Mouse (Mus musculus) cerebellum, adult 9-10 months (tissue): ENCODE measurements at regions not wholly inside any gene's neighbourhood (a gene's known extent, or its start where the extent isn't known, plus 50 kb on each side); places are given as distances from the start of the nearest gene placed in this dataset.

Source experiments
- DNase-seq: peaks from one replicate; pipeline ENCODE4 v3.0.0; 2022

GRCm38 (mm10) chr5:54178966-54179547 lies 180.8 kb downstream of the Stim2 start:
- no peak for DNase-seq

DNA sequence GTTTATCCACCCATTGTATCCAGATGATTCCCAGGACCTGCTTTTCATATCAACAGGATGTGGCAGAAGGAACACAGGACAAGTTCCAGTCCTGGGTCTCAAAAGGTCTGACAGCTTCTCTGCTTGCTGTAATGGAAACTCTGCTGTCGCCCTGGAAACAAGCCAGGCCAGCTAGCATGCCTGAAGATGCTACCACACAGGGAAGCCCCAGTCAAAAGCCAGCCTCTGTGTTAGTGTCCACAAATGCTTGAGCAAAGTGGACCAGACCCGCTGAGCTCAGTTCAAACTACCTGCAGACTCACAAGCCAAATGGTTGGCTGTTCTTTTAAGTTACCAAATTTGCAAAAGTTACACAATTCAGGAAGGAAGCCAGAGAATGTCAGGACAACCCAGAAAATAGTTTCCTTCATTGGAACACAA lies 181.9 kb downstream of the Stim2 start:
- no peak for DNase-seq

DNA sequence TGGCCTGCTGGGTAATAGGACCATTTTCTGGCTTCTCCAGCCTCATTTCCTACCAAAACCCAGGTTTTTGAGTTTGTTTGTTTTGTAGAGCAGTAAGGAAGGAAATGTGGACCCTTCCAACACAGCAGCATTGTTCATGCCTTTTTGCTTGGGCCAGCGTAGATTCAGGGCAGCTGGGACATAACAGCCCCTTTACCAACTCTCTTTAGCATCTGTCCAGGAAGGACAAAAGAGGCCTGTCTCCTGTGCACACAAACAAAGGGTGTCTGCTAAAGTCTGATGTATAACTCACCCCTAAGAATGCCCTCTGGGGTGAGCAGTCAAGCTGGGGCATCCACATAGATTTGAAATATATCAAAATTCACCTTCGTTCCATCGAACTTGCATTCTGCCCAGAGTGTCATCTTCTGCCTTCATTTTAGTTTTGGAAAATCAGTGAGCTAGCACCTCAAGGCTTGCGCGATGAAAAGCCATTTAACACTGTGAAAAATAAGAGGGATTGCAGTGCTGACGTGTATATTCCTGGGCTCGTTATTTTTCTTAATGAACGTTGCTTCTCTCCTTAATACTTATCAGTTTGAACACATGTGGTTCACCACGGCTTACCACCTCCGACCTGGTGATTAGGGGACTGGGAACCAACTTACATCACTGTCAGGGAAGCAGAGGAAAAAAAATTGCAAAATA lies 182.5 kb downstream of the Stim2 start:
- DNase-seq: no peak

GRCm38 (mm10) chr5:54181327-54181863 lies 183.1 kb downstream of the Stim2 start:
- no peak for DNase-seq

DNA sequence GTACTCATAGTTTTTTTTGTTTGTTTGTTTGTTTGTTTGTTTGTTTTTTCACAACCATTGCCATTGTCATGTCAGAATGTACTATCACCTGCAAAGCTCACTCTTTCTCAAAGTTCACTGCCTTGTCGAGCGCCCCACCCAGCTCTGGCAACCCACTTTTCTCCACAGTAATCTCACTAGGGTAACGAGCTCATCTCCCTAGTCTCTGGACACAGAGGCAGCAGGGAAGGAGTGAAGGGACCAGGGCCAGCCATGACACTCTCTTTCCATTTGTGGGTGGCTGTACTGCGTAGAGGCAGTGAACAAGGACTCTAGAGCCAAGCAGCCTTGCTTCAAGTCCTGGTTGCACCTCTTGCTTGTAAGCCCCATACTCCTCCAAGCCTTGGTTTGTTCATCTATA lies 184.5 kb downstream of the Stim2 start:
- no peak for DNase-seq

GRCm38 (mm10) chr5:54185662-54186061 lies 187.4 kb downstream of the Stim2 start:
- DNase-seq: no peak

GRCm38 (mm10) chr5:54186076-54186676 lies 187.9 kb downstream of the Stim2 start:
- DNase-seq: no peak

- DNase-seq: peak; percentile 9
Measured at GRCm38 (mm10) chr5:54191688-54192087, 193.4 kb downstream of the Stim2 start.

DNA sequence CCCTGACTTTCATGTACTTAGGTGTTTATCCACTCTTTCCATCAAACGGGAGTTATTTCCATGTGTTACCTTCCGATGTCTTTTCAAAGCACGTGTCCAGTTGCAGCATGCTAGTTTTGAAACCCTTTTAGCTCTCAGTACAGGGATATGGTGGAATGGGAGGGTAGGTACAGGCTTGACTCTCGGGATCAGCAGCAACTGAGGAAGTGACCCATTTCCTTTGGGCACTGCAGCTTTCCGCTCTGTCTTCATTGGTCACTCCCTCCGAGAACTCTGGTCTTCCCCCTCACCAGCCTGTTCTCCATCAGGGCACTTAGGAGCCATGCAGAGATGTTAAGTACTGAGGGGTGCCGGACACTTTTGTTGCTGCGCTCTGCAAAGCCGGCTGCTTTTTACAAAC lies 196.5 kb downstream of the Stim2 start:
- DNase-seq: no peak

DNA sequence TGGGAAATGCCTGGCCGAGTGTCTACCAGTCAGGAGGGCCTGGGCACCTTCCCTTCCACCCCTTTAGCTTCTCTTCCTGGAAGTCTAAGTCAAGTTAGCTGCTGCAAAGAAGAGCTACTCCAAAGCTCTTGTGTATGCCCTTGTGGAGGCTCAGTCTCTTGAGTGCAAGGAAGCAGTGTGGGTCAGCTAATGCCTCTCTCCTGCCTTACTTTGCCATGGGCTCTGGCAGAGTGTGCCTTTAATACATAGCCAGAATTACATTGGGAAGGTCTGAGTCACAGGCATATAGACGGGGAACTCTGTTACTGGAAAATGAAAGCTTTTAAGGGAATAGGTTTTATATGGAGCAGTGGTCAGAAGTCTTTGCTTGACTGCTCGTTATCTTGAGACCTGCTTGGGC lies 201.7 kb downstream of the Stim2 start:
- DNase-seq: no peak

DNA sequence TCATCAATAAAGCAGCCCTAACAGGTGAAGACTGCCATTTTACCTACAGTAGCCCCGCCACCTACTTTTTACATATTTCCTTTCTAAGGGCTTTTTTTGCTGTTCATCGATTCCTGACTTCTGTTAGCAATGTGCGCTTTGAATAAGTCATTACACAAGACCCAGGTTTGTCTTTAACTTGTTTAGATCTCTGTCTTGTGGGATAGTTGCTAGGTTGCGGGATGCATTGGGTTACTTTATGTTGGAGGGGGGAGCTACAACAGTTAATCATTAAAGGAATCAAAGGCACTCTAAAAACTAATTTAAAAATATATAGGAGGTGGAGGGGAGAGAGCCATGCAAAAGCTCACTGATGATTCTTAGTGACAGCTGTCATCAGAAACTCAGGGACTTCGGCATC lies 202.3 kb downstream of the Stim2 start:
- DNase-seq: no peak

DNA sequence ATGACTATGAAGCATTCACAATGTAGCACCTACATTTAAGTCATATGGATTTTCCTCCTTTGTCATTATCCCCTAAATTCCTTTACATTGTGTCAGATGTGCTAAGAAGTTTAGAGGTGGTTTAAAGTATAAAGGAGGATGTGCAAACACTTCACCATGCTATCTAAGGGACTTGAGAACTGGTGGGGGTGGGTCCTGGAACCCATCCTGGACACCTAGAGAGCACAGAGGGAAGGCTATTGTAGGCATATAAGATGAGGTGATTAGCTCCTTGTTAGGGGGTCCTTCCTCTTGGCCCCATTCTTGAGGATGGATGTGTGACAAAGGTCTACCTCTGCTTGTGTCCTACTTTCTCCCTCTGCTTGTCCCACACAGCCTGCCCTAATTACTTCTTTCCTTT lies 213.2 kb downstream of the Stim2 start:
- no peak for DNase-seq

DNA sequence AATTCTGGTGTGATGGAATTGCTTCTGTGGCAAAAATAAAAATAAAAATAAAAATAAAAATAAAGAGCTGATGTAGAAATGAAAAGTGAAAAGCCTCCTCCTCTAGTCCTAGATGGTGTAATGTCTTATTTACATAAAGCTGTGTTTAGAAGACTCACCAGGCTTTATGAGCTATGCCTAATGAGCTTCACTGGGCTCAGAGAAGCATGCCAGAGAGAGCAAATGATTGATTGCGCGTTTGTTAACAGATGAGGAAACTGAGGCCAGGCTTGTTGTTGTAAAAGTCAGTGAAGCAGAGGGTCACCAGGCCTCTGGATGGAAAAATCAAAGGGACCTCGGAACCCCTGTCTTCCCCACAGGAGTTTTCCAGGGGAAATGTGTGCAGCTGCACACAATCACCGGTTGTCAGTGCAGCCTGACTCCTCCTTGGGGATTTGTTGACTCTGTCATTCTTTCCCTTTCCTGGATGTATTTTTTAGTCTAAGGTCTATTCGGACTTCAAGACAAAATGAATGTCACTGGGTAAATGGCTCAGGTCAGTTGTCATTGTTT lies 213.8 kb downstream of the Stim2 start:
- DNase-seq: no peak

DNA sequence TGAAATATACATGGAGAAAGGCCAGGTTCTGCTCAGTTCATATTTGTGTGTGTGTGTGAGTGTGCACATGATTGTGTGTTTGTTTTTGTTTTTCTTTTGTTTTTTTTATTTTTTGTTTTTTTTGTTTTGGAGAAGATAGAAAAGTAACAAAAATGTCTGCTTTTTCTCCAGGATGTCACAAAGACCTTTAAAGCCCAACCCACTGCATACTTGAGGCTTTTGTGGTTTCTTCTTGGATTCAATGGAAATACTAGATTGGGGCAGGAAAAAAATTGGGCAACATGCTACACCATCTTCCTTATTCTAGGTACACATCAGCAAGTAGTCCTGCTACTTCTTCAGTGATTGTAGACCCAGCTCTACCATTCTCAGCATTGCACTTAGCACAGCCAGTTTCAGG lies 226.7 kb downstream of the Stim2 start:
- DNase-seq: no peak

DNA sequence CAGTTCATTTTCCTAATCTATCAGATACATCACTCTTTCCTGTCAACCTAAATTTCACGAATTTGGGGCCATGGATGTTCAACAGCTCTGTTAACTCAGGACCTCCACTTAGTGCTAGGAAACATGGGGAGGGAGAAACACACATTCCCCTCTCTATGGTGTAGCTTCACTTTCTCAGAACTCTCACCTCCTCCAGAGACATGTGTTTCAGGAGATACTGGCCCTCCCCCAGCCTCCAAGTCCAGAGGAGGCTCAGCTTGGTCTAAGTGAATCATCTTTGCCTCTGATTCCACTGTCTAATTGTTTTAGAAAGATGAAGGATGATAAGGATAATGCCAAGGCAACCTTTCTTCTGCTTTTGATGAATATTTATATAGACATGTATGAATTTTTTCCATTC lies 236.3 kb downstream of the Stim2 start:
- no peak for DNase-seq

DNA sequence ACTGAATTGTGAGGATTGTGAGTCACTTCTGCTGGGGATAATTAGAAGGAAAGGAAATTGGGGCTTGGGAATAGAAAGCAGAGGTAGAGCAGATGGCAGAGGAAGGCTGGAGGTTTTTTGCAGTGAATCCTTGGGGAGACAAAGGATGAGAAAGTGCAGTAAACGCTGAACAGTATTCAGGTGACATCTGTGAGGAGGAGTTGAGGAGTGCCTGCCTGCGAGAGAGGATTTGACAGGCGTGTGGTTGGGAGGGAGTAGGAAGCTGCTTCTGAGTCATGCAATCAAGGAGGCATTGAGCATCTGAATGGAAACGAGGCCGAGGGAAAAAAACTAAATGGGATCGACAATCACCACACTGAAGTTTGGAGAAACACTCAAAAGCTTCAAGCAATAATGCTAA lies 236.9 kb downstream of the Stim2 start:
- no peak for DNase-seq

GRCm38 (mm10) chr5:54237226-54237625 lies 238.9 kb downstream of the Stim2 start:
- no peak for DNase-seq

GRCm38 (mm10) chr5:54238646-54239167 lies 240.4 kb downstream of the Stim2 start:
- DNase-seq: no peak

DNA sequence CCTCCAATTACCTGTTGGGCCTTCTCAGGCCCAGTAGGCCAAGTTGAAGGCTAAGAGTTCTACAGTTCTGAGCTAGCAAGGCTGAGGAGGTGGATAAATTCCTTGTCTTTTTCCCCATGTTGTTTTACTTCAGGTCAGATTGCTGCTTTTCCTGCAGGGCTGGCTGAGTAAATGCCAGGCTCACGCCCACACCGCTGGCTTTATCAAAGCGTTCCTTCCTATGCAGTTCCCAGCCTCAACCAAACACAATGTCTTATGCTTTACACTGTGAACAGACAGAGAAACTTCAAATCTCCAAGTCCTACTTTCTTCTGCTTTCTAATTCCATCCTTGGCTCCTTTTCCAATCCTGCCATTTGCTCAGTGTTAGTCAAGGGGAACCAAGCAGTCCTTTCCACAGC lies 241.3 kb downstream of the Stim2 start:
- no peak for DNase-seq

GRCm38 (mm10) chr5:54241169-54241917 lies 243.0 kb downstream of the Stim2 start:
- no peak for DNase-seq

DNA sequence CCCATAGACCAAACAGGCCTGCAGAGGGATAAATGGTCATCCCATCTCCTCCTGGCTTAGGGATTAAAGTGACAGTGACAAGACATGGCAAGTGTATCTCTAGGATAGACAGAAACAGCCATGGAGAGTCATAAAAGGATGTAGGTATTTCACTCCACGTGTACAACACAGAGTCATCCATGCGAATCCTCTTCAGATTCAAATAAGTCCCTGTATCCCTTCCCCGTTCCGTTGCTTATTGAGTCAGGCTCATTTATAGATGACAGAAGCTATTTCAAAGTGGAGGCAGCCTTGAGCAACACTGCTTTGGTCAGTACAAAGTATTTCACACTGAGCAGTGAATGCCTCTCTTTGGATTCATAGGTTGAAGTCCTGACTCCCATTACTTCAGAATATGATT lies 243.8 kb downstream of the Stim2 start:
- no peak for DNase-seq

DNA sequence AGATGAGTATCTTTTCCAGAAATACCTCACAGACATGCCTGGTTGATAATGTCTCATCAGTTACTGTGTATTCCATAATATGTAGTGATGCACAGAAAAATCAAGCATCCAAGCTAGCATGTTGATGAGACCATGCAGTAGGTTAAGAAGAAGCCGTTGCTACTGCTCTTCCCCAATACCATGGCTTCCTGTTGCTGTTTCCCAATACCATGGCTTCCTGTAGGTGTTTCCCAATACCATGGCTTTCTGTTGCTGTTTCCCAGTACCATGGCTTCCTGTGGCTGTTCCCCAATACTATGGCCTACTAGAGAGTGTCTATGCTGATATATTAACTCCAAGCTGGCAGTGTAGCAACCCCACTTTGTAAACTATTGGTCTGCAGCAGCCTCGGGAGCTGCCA lies 253.7 kb downstream of the Stim2 start:
- no peak for DNase-seq

DNA sequence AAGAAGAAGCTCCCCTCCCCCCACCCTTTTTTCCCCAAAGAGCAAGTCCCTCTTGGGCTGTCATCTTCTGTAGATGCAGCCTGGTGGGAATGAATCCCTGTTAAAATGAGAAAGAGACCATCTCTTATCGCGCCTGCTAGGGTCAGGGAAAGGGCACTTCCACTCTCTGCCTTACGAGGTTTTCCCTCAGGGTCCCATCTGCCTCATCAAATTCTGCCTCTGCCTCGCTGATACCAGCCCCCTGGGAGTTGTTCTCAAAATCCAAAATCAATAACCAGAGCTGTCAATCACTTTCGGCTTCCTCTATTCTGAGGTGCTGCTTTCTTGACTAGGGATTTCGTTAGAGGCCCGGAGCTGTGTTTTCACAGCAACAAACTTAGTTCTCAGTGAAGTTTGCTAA lies 255.7 kb downstream of the Stim2 start:
- no peak for DNase-seq
